14 mouse cellular contexts compared by ENCODE assay signal in genomic region chr9:61808351-61809225, GRCm38 (mm10).
A peak's percentile ranks its signal among the peaks of the same experiment; 100 is the strongest.
DNase-seq lines count a peak whose midpoint lies in the region; ATAC-seq lines count a peak whose summit lies in the region.
"Had no signal": no experiment of that assay in that cellular context is flagged by ENCODE, and none has a peak within 500 bp of the region (broad histone marks: within the 10 kb centered on the region; RNA-seq: fewer than 3 reads in every experiment).

No protein-coding gene starts in this region.

- no peak overlapping the region for H3K27ac ChIP-seq in forebrain, embryonic 12.5 days
- no peak overlapping the region for H3K27ac ChIP-seq in forebrain, embryonic 14.5 days (ENCODE audit: low read depth, low read length)
- peak overlapping the region; percentile 14; the same call in 1 of the 2 replicates for H3K27ac ChIP-seq in brown adipose tissue, adult 24 weeks (replicated peaks; ENCODE audit: low read depth, low read length)
- no peak overlapping the region for H3K27ac ChIP-seq in liver, embryonic 11.5 days (ENCODE audit: low read depth, low read length)

- ATAC-seq in forebrain, embryonic 12.5 days (ENCODE audit: low FRiP score) = peak; percentile 33; the same call in 1 of the 2 replicates
- no peak for ATAC-seq in forebrain, embryonic 14.5 days
- peak; percentile 43; the same call in 1 of the 2 replicates for ATAC-seq in liver, embryonic 11.5 days (replicated peaks; ENCODE audit: low FRiP score)

- no peak overlapping the region for H3K9ac ChIP-seq in forebrain, embryonic 12.5 days
- H3K9ac ChIP-seq in forebrain, embryonic 14.5 days (ENCODE audit: low read length) = no peak overlapping the region
- no peak overlapping the region for H3K9ac ChIP-seq in liver, embryonic 11.5 days (ENCODE audit: low read depth, low read length)

- H3K4me3 ChIP-seq in forebrain, embryonic 12.5 days (replicated peaks) = no peak overlapping the region
- H3K4me3 ChIP-seq in forebrain, embryonic 14.5 days (ENCODE audit: low read depth, low read length) = no peak overlapping the region
- no peak overlapping the region for H3K4me3 ChIP-seq in brown adipose tissue, adult 24 weeks (ENCODE audit: insufficient read depth, low read depth, low read length)
- no peak overlapping the region for H3K4me3 ChIP-seq in liver, embryonic 11.5 days (ENCODE audit: low read depth, low read length)
- H3K4me3 ChIP-seq: erythroblast, embryonic 14.5 days had no signal

- 84% methylated on average over 12 of the region's 12 CpGs for WGBS in forebrain, embryonic 12.5 days
- WGBS in forebrain, embryonic 14.5 days = 84% methylated on average over 12 of the region's 12 CpGs
- 65% methylated on average over 12 of the region's 12 CpGs for WGBS in liver, embryonic 11.5 days

- no peak overlapping the region for H3K4me2 ChIP-seq in forebrain, embryonic 12.5 days
- H3K4me2 ChIP-seq in forebrain, embryonic 14.5 days (ENCODE audit: low read length) = no peak overlapping the region
- no peak overlapping the region for H3K4me2 ChIP-seq in liver, embryonic 11.5 days

- no peak for DNase-seq in forebrain, embryonic 14.5 days (ENCODE audit: low spot score)
- no peak for DNase-seq in liver, embryonic 11.5 days (ENCODE audit: low spot score)
- peak; percentile 83 for DNase-seq in lung, postnatal 25 days (ENCODE audit: low spot score)
- DNase-seq in adrenal gland, postnatal 36 days = no peak
- DNase-seq in cerebellum, postnatal 4 days (ENCODE audit: low spot score in 2 of 2) = no peak
- no peak for DNase-seq in layer of hippocampus, postnatal 10 days (ENCODE audit: low spot score in 2 of 2)
- DNase-seq: cerebellum, adult 2 months; gastrocnemius, postnatal 10 days; heart, postnatal 10 days; kidney, adult 8-10 months; thymus, postnatal 36 days had no signal

- no peaks in the 10 kb centered on the region for H3K36me3 ChIP-seq in forebrain, embryonic 12.5 days (replicated peaks)
- H3K36me3 ChIP-seq in forebrain, embryonic 14.5 days (ENCODE audit: control insufficient read depth, insufficient read depth, low read length) = no peaks in the 10 kb centered on the region
- H3K36me3 ChIP-seq in liver, embryonic 11.5 days (ENCODE audit: control insufficient read depth, insufficient read depth, low read length) = no peaks in the 10 kb centered on the region

- H3K9me3 ChIP-seq in forebrain, embryonic 12.5 days = no peaks in the 10 kb centered on the region
- H3K9me3 ChIP-seq in forebrain, embryonic 14.5 days (replicated peaks; ENCODE audit: control insufficient read depth, low read length) = no peaks in the 10 kb centered on the region
- no peaks in the 10 kb centered on the region for H3K9me3 ChIP-seq in liver, embryonic 11.5 days (ENCODE audit: control insufficient read depth, low read length)

- H3K27me3 ChIP-seq in forebrain, embryonic 12.5 days = no peaks in the 10 kb centered on the region
- no peaks in the 10 kb centered on the region for H3K27me3 ChIP-seq in forebrain, embryonic 14.5 days (replicated peaks; ENCODE audit: control insufficient read depth, insufficient read depth, low read length)
- H3K27me3 ChIP-seq in liver, embryonic 11.5 days (replicated peaks; ENCODE audit: control insufficient read depth, insufficient read depth, low read length) = 0 out of 2 replicates have a peak, but pooled peaks cover 3% of the 10 kb centered on the region

- peaks cover 8% of the 10 kb centered on the region for H3K4me1 ChIP-seq in forebrain, embryonic 12.5 days
- peaks cover 6% of the 10 kb centered on the region; the same call in 1 of the 2 replicates for H3K4me1 ChIP-seq in forebrain, embryonic 14.5 days (ENCODE audit: control insufficient read depth, insufficient read depth, low read length)
- H3K4me1 ChIP-seq in brown adipose tissue, adult 24 weeks (ENCODE audit: control insufficient read depth, insufficient read depth, insufficient read length, low read length) = peaks cover 20% of the 10 kb centered on the region
- H3K4me1 ChIP-seq in liver, embryonic 11.5 days (replicated peaks; ENCODE audit: control insufficient read depth, insufficient read depth, low read length) = no peaks in the 10 kb centered on the region
